Mouse (Mus musculus) heart, embryonic 12.5 days (tissue): Measurements from ENCODE around the gene Fgf10. TPM values are rescaled to one million over a fixed set of nuclear protein-coding genes. Genes with fewer than 3 reads are reported as not detected.

ENCODE experiments used
- ATAC-seq: fragments of 200-750 bp; cut with Nextera tagmentation; 2 replicates; pipeline ENCODE4 v1.8.0; 2017; ENCODE audit warnings: moderate TSS enrichment, moderate library complexity; ENCODE audit not compliant: insufficient number of reproducible peaks, low FRiP score
- H3K27ac ChIP-seq: fragments of 300-500 bp; sonication (generic); 2 replicates; pipeline ENCODE4 v1.5.1; 2016; ENCODE audit warnings: mild to moderate bottlenecking, moderate library complexity; ENCODE audit not compliant: poor library complexity, severe bottlenecking
- H3K27me3 ChIP-seq: fragments of 300-500 bp; sonication (generic); replicated peaks from 2 replicates; pipeline ENCODE4 v1.6.1; 2016; ENCODE audit warnings: mild to moderate bottlenecking, moderate library complexity
- H3K36me3 ChIP-seq: fragments of 300-500 bp; sonication (generic); 2 replicates; pipeline ENCODE4 v1.6.1; 2016; ENCODE audit warnings: mild to moderate bottlenecking, moderate library complexity
- H3K4me1 ChIP-seq: fragments of 300-500 bp; sonication (generic); replicated peaks from 2 replicates; pipeline ENCODE4 v1.6.1; 2016; ENCODE audit warnings: mild to moderate bottlenecking
- H3K4me2 ChIP-seq: fragments of 300-500 bp; sonication (generic); 2 replicates; pipeline ENCODE4 v1.6.1; 2016; ENCODE audit warnings: mild to moderate bottlenecking, moderate library complexity
- H3K4me3 ChIP-seq: fragments of 300-500 bp; sonication (generic); 2 replicates; pipeline ENCODE4 v1.5.1; 2016; ENCODE audit warnings: mild to moderate bottlenecking
- H3K9ac ChIP-seq: fragments of 300-500 bp; sonication (generic); 2 replicates; pipeline ENCODE4 v1.6.1; 2016; ENCODE audit warnings: mild to moderate bottlenecking, moderate library complexity
- H3K9me3 ChIP-seq: fragments of 300-500 bp; sonication (generic); replicated peaks from 2 replicates; pipeline ENCODE4 v1.6.1; 2016; ENCODE audit warnings: mild to moderate bottlenecking, moderate library complexity
- WGBS: fragments of 180-500 bp; shearing (Covaris S2); methylation state at CpG from one replicate; pipeline ENCODE4 v1.1.7; 2016; 5-methylcytosine and 5-hydroxymethylcytosine counted together
- polyA plus RNA-seq: library from polyadenylated mRNA; unstranded; fragments of >200 nt; fragmentation: Nextera tagmentation; extraction: Ambion mirVana; gene quantifications from 2 replicates; pipeline ENCODE4 v1.2.1, GENCODE M21; 2016

Gene Fgf10
- polyA plus RNA-seq, 1 experiment from 2014 or later = 0.38 TPM

GRCm38 (mm10) chr13:118835078-118835477 lies 165.5 kb downstream of the Fgf10 start:
- Histone ChIP-seq H3K36me3 (no peaks in the 10 kb centered on the region), H3K9ac (no peak overlapping the region), H3K27ac (no peak overlapping the region), H3K27me3 (no peaks in the 10 kb centered on the region), H3K4me3 (no peak overlapping the region), H3K4me2 (no peak overlapping the region), H3K9me3 (no peaks in the 10 kb centered on the region), H3K4me1 (no peaks in the 10 kb centered on the region)
- 73% methylated on average over 4 of the region's 4 CpGs for WGBS
- ATAC-seq = no peak
